Mouse (Mus musculus) E14TG2a.4 (cell line): Measurements from ENCODE around the gene Irf2.

ENCODE experiments used
- H3K27me3 ChIP-seq: 2 replicates; pipeline ENCODE4 v1.6.1; 2014; ENCODE audit warnings: low read length, control low read depth; ENCODE audit not compliant: insufficient read depth
- H3K36me3 ChIP-seq: 2 replicates; pipeline ENCODE4 v1.6.1; 2014; ENCODE audit warnings: low read length, control low read depth; ENCODE audit not compliant: insufficient read depth
- H3K4me1 ChIP-seq: replicated peaks from 2 replicates; pipeline ENCODE4 v1.6.1; 2014; ENCODE audit warnings: low read depth, low read length, control low read depth
- H3K4me3 ChIP-seq: replicated peaks from 2 replicates; pipeline ENCODE4 v1.5.1; 2014; ENCODE audit warnings: mild to moderate bottlenecking, low read length
- H3K9me3 ChIP-seq: 2 replicates; pipeline ENCODE4 v1.6.1; 2014; ENCODE audit warnings: low read length, control low read depth
- CTCF ChIP-seq: conservative IDR thresholded peaks from 2 replicates; pipeline ENCODE4 v1.5.1; 2014; ENCODE audit warnings: low read length
- NANOG ChIP-seq: IDR thresholded peaks from 2 replicates; pipeline ENCODE4 v1.6.1; 2014; ENCODE audit warnings: borderline replicate concordance, low read length, mixed read lengths
- POU5F1 ChIP-seq: IDR thresholded peaks from 2 replicates; pipeline ENCODE4 v1.6.1; 2014; ENCODE audit warnings: low read length, borderline replicate concordance

The Irf2 gene

DNA sequence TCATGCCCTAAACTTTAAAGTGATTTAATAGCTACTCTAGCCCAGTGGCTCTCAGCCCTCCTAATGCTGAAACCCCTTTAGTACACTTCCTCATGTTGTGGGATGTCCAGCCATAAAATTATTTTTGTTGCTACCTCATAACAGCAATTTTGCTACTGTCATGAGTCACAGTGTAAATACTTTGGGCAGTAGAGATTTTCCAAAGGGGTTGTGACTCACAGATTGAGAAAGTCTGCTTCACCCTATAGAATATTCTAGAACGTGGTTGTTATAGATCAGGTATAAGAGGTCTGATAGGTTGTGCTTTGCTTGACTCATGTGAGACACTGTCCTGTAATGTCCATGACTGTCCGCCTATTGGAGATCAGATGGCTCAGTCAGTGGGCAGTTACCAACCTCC is 154.9 kb downstream of the Irf2 start:
- H3K36me3 ChIP-seq: peaks cover 3% of the 10 kb centered on the region; the same call in 1 of the 2 replicates
- TF ChIP-seq CTCF (no peak), POU5F1 (no peak), NANOG (no peak)
- H3K27me3 ChIP-seq: no peaks in the 10 kb centered on the region
- no peak overlapping the region for H3K4me3 ChIP-seq
- H3K9me3 ChIP-seq: peaks cover 31% of the 10 kb centered on the region
- no peaks in the 10 kb centered on the region for H3K4me1 ChIP-seq

DNA sequence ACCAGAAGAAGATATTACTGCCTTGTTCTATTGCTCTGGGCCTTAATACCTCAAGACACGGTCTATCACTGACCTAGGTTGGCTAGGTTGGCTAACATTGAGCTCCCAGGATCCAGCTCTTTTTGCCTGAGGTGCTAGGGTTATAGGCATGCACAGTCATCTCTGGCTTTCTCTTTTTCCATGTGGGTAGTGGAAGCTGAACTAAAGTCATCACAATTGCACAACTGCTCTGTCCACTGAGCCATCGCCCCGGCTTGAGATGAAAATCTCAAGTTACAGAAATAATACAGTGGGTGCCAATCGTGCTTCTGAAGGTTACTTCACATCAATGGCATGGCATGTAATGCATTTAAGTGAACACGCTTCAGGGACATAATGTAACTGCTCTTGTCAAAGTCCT is 156.5 kb downstream of the Irf2 start:
- Histone ChIP-seq H3K9me3 (peaks cover 21% of the 10 kb centered on the region), H3K27me3 (no peaks in the 10 kb centered on the region), H3K36me3 (no peaks in the 10 kb centered on the region), H3K4me3 (no peak overlapping the region), H3K4me1 (no peaks in the 10 kb centered on the region)
- TF ChIP-seq CTCF (no peak), NANOG (no peak), POU5F1 (no peak)

GRCm38 (mm10) chr8:46896704-46897103 is 157.2 kb downstream of the Irf2 start:
- Histone ChIP-seq H3K27me3 (no peaks in the 10 kb centered on the region), H3K4me3 (no peak overlapping the region), H3K36me3 (no peaks in the 10 kb centered on the region), H3K9me3 (peaks cover 14% of the 10 kb centered on the region; the same call in 1 of the 2 replicates), H3K4me1 (peaks cover 7% of the 10 kb centered on the region; the same call in 1 of the 2 replicates)
- TF ChIP-seq CTCF: no peak
- no peak for TF ChIP-seq NANOG
- TF ChIP-seq POU5F1: no peak
